Mouse (Mus musculus) monocyte, adult 2 months (primary cell): ENCODE results near the gene Fam45a.
"Not testable (repeated sequence)": the region's sequence is repeated elsewhere in the genome, so short reads cannot be mapped to it uniquely, and the experiment has no call there.

ENCODE experiments used
- DNase-seq, 2 experiments: peaks; one replicate each; pipeline ENCODE4 v3.0.0; 2022; ENCODE audit warnings: low spot score in 2 of 2, low read depth in 1 of 2

Fam45a gene

DNA sequence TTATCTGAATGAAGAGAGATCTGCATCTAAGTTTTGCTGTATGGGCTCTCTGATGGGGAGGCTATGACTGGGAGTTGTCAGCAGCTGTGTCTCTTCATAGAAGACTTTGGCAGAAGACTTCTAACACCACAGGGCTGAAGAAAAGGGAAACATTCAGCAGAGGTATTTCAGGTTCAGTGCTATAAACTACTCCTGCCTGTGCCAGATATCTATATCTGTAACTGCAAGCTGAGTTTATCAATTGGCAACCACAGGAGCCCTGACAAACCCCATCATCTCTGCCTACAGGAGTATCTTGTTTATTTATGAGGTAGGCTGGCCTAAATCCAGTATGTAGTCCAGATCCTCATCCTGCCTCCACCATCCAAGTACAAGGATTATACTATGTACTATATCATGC, 31.9 kb downstream of the Fam45a start:
- no peak for DNase-seq

DNA sequence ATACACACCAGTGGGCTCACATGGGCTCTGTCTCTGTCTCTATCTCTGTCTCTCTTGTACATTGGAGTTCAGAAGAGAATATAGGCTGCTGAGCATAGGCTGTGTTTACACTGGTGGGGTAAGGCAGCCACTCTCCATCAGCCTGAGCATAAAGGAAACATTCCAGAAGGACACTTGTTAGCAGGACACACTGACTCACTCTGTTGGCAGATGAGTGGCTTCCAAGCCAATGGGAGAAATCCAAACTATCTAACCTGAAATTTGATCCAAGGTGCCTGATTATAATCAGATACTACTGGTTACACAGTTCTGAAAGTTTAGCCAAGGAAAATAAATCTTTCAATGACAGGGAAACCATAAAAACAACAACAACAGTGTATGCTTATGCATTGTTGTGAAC, 34.3 kb downstream of the Fam45a start:
- DNase-seq = no peak

- peak; percentile 65 to 69 for DNase-seq
Observed at GRCm38 (mm10) chr19:60860868-60861700, 49.7 kb downstream of the Fam45a start, which contains the start of gene Sfxn4. TSS of gene Sfxn4 (minus strand) at chr19:60861479.

DNA sequence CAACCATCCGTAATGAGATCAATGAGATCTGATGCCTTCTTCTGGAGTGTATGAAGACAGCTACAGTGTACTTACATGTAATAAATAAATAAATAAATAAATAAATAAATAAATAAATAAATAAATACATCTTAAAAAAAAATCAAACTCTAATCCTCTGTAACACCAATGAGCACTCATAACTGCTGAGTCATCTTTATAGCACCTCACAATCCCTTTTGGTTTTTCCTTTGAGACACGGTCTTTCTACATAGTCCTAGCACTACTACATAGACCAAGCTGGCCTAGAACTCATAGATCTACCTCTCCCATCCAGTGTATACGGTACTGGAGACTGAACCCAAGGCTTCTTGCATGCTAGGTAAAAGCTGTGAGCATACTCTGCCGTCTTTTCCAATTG, 54.8 kb downstream of the Fam45a start:
- DNase-seq = not testable (repeated sequence)

DNA sequence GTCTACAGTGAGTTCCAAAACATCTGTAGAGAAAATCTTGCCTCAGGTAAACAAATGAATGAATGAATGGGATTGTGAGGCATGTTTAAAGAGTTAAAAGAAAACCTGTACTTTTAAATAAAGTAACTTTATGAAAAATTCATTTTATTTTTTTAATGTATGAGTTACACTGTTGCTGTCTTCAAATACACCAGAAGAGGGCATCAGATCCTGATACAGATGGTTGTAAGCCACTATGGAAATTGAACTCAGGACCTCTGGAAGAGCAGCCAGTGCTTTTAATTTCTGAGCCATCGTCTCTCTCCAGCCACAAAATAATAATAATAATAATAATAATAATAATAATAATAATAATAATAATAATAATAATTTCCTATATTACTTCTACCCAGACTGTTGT, 59.1 kb downstream of the Fam45a start:
- no peak for DNase-seq

GRCm38 (mm10) chr19:60871366-60871765, 60.0 kb downstream of the Fam45a start:
- no peak for DNase-seq

GRCm38 (mm10) chr19:60872272-60872671, 60.9 kb downstream of the Fam45a start:
- no peak for DNase-seq

GRCm38 (mm10) chr19:60873501-60873900, 62.1 kb downstream of the Fam45a start:
- DNase-seq = no peak

GRCm38 (mm10) chr19:60874064-60874694, 62.8 kb downstream of the Fam45a start, which contains the start of gene Prdx3:
TSS of gene Prdx3 (minus strand) at chr19:60874556.
- peak; percentile 95 to 98 for DNase-seq

GRCm38 (mm10) chr19:60883129-60883528, 71.7 kb downstream of the Fam45a start:
- DNase-seq = no peak
